Mouse (Mus musculus) layer of hippocampus, postnatal 25 days (tissue): ENCODE data around the gene Borcs7. TPM values are rescaled to one million over a fixed set of nuclear protein-coding genes. Genes with fewer than 3 reads are reported as not detected.

Experiments used
- DNase-seq, 2 experiments: peaks; one replicate each; pipeline ENCODE4 v3.0.0; 2022; ENCODE audit warnings: mixed read lengths in 2 of 2, low spot score in 1 of 2; ENCODE audit errors: extremely low spot score in 1 of 2
- total RNA-seq, 2 experiments: library from RNA; stranded (reverse); gene quantifications; 2 replicates each; pipeline ENCODE4 v1.2.3; 2021

The Borcs7 gene
- 10 to 100 TPM; 20.2 to 20.6 TPM for total RNA-seq

- peak; percentile 82 to 90 for DNase-seq
Measured at GRCm38 (mm10) chr19:46689460-46690372, at the start of gene Borcs7. Gene Borcs7, plus strand, starts transcription at chr19:46689906.

- no peak for DNase-seq
Measured at GRCm38 (mm10) chr19:46640780-46641179, 48.9 kb upstream of the Borcs7 start.

GRCm38 (mm10) chr19:46641420-46642085 is 48.2 kb upstream of the Borcs7 start:
- DNase-seq, result no peak

GRCm38 (mm10) chr19:46642136-46642753 is 47.5 kb upstream of the Borcs7 start:
- no peak for DNase-seq

- DNase-seq, result no peak
Measured at GRCm38 (mm10) chr19:46643236-46643635, 46.5 kb upstream of the Borcs7 start.

- DNase-seq, result no peak
Measured at GRCm38 (mm10) chr19:46644343-46644792, 45.3 kb upstream of the Borcs7 start.

- DNase-seq, result no peak
Measured at GRCm38 (mm10) chr19:46644793-46645602, 44.7 kb upstream of the Borcs7 start.

- DNase-seq, result no peak
Measured at GRCm38 (mm10) chr19:46646041-46646481, 43.6 kb upstream of the Borcs7 start.

- DNase-seq, result no peak
Measured at GRCm38 (mm10) chr19:46647254-46647653, 42.5 kb upstream of the Borcs7 start.

- no peak for DNase-seq
Measured at GRCm38 (mm10) chr19:46647850-46648249, 41.9 kb upstream of the Borcs7 start.

GRCm38 (mm10) chr19:46648565-46648964 is 41.1 kb upstream of the Borcs7 start:
- no peak for DNase-seq

GRCm38 (mm10) chr19:46653188-46653587 is 36.5 kb upstream of the Borcs7 start:
- no peak for DNase-seq

- no peak for DNase-seq
Measured at GRCm38 (mm10) chr19:46653616-46654235, 36.0 kb upstream of the Borcs7 start.

- no peak for DNase-seq
Measured at GRCm38 (mm10) chr19:46655626-46656025, 34.1 kb upstream of the Borcs7 start.

GRCm38 (mm10) chr19:46656151-46656840 is 33.4 kb upstream of the Borcs7 start:
- DNase-seq, result no peak

GRCm38 (mm10) chr19:46657339-46658020 is 32.2 kb upstream of the Borcs7 start:
- DNase-seq, result no peak

- DNase-seq, result no peak
Measured at GRCm38 (mm10) chr19:46658348-46658747, 31.4 kb upstream of the Borcs7 start.

GRCm38 (mm10) chr19:46658851-46659250 is 30.9 kb upstream of the Borcs7 start:
- DNase-seq, result no peak

- DNase-seq, result no peak
Measured at GRCm38 (mm10) chr19:46661511-46661910, 28.2 kb upstream of the Borcs7 start.
